Comparison of ENCODE assay signal across 8 mouse cellular contexts in the genomic region with DNA sequence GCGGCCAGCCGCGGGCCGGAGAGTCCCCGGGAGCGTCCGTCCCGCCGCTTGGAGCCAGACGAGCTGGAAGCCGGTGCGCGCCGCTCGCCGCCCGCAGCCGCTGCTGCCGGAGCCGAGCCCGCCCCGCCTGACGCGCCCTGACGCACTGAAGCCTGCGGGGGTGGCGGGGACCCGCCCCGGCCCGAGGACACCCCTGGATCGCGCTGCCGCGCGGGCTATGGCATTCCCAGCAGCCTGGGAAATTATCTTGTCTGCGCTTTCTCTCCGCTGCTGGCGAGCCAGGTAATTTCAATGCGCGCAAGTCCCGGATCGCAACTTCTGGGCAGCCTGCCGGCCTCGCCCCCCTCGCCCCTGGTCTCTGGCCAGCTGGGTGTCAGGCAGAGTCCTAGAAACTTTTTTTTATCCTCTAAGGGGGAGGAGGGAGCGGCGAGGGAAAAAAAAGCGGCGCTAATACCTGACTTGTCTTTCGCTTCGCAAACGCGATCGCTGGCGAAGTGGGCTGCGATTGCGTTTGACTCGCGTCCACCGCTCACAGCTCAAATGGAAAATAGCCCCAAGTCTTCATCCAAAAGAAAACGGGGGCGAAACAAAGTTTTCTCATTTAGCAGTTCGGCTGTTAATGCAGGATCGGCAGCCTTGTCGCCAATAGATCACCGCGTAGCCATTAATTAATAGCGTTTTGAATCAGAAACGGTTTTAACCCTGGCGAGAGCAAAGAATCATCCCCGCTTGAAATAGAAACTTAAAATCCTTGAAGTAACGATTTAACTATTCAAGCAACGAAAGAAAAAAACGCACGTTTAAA. TPM values are rescaled to one million over a fixed set of nuclear protein-coding genes. Genes with fewer than 3 reads are reported as not detected.
DNase-seq lines count a peak whose midpoint lies in the region; ATAC-seq and TF ChIP-seq lines count a peak whose summit lies in the region.

A gene (minus strand): TSS at position 343 of the 805 bp plus-strand sequence.

- WGBS in lung, embryonic 14.5 days: 1% methylated on average over 67 of the region's 75 CpGs
- whole genome bisulfite sequencing in embryonic facial prominence, embryonic 11.5 days: under 1% methylated on average over 66 of the region's 75 CpGs
- WGBS in heart, embryonic 16.5 days: under 1% methylated on average over 75 of the region's 75 CpGs
- under 1% methylated on average over 72 of the region's 75 CpGs for WGBS in limb, embryonic 13.5 days
- WGBS in neural tube, embryonic 13.5 days: under 1% methylated on average over 74 of the region's 75 CpGs
- 1% methylated on average over 75 of the region's 75 CpGs for WGBS in thymus, adult 2 months

- no peak for ATAC-seq in lung, embryonic 14.5 days (ENCODE audit: insufficient read depth)
- no peak for ATAC-seq in embryonic facial prominence, embryonic 11.5 days (replicated peaks; ENCODE audit: insufficient number of reproducible peaks, low FRiP score, low TSS enrichment, low read depth)
- peak; percentile 78 for ATAC-seq in heart, embryonic 16.5 days (replicated peaks; ENCODE audit: extremely low read depth, insufficient read depth, low FRiP score)
- peak; percentile 64; the same call in 1 of the 2 replicates for ATAC-seq in limb, embryonic 13.5 days (ENCODE audit: low FRiP score, low read depth)
- no peak for ATAC-seq in neural tube, embryonic 13.5 days (ENCODE audit: low read depth)

- H3K27ac ChIP-seq in lung, embryonic 14.5 days (ENCODE audit: low read depth): no peak within 1 kb of the TSS
- no peak within 1 kb of the TSS for H3K27ac ChIP-seq in embryonic facial prominence, embryonic 11.5 days (replicated peaks; ENCODE audit: low read depth, low read length)
- H3K27ac ChIP-seq in heart, embryonic 16.5 days (ENCODE audit: low read length): peak within 1 kb of the TSS; percentile 18; the same call in 1 of the 2 replicates
- peak within 1 kb of the TSS; percentile 48; the same call in 1 of the 2 replicates for H3K27ac ChIP-seq in limb, embryonic 13.5 days
- H3K27ac ChIP-seq in neural tube, embryonic 13.5 days (replicated peaks): no peak within 1 kb of the TSS
- H3K27ac ChIP-seq in thymus, adult 2 months (ENCODE audit: control insufficient read depth, insufficient read depth, low read length): no peak within 1 kb of the TSS

- peaks cover 31% of the 10 kb centered on the region for H3K9me3 ChIP-seq in lung, embryonic 14.5 days (ENCODE audit: low read depth, low read length)
- H3K9me3 ChIP-seq in embryonic facial prominence, embryonic 11.5 days (replicated peaks; ENCODE audit: control insufficient read depth, low read length): peaks cover 23% of the 10 kb centered on the region
- H3K9me3 ChIP-seq in heart, embryonic 16.5 days (replicated peaks; ENCODE audit: control insufficient read depth, low read length): peaks cover 31% of the 10 kb centered on the region
- peaks cover 33% of the 10 kb centered on the region for H3K9me3 ChIP-seq in limb, embryonic 13.5 days
- peaks cover 39% of the 10 kb centered on the region for H3K9me3 ChIP-seq in neural tube, embryonic 13.5 days

- peaks cover 47% of the 10 kb centered on the region for H3K27me3 ChIP-seq in lung, embryonic 14.5 days (ENCODE audit: insufficient read depth, low read length)
- peaks cover 18% of the 10 kb centered on the region for H3K27me3 ChIP-seq in embryonic facial prominence, embryonic 11.5 days (ENCODE audit: control insufficient read depth, insufficient read depth, low read length)
- peaks cover 39% of the 10 kb centered on the region for H3K27me3 ChIP-seq in heart, embryonic 16.5 days (ENCODE audit: control insufficient read depth, insufficient read depth, low read length)
- peaks cover 49% of the 10 kb centered on the region for H3K27me3 ChIP-seq in limb, embryonic 13.5 days
- peaks cover 84% of the 10 kb centered on the region for H3K27me3 ChIP-seq in neural tube, embryonic 13.5 days
- peaks cover 2% of the 10 kb centered on the region for H3K27me3 ChIP-seq in thymus, adult 2 months (ENCODE audit: control insufficient read depth, insufficient read depth, low read length)

- peak within 1 kb of the TSS; percentile 55 for H3K4me3 ChIP-seq in lung, embryonic 14.5 days (ENCODE audit: low read depth, low read length)
- peak within 1 kb of the TSS; percentile 46 for H3K4me3 ChIP-seq in embryonic facial prominence, embryonic 11.5 days (ENCODE audit: low read depth, low read length)
- peak within 1 kb of the TSS; percentile 71 for H3K4me3 ChIP-seq in heart, embryonic 16.5 days (ENCODE audit: low read length)
- H3K4me3 ChIP-seq in limb, embryonic 13.5 days: peak within 1 kb of the TSS; percentile 64
- peak within 1 kb of the TSS; percentile 47 for H3K4me3 ChIP-seq in neural tube, embryonic 13.5 days
- H3K4me3 ChIP-seq in thymus, adult 2 months (ENCODE audit: control insufficient read depth, insufficient read depth, low read length): no peak within 1 kb of the TSS

- TF ChIP-seq CTCF in lung, embryonic 14.5 days (IDR thresholded peaks at IDR 0.05; ENCODE audit: low read depth): no peak
- TF ChIP-seq CTCF in thymus, adult 2 months (IDR thresholded peaks at IDR 0.05; ENCODE audit: borderline replicate concordance, control insufficient read depth, extremely low read depth, insufficient read depth, low read length, poor library complexity): no peak

- TF ChIP-seq POLR2A in thymus, adult 2 months (IDR thresholded peaks at IDR 0.05; ENCODE audit: control insufficient read depth, extremely low read depth, insufficient read depth, low read length, poor library complexity): no peak

- no peaks in the 10 kb centered on the region for H3K4me1 ChIP-seq in lung, embryonic 14.5 days (ENCODE audit: insufficient read depth)
- no peaks in the 10 kb centered on the region for H3K4me1 ChIP-seq in embryonic facial prominence, embryonic 11.5 days (ENCODE audit: control insufficient read depth, insufficient read depth, low read length)
- no peaks in the 10 kb centered on the region for H3K4me1 ChIP-seq in heart, embryonic 16.5 days (ENCODE audit: control insufficient read depth, insufficient read depth, low read length)
- H3K4me1 ChIP-seq in limb, embryonic 13.5 days: no peaks in the 10 kb centered on the region
- no peaks in the 10 kb centered on the region; the same call in 1 of the 2 replicates for H3K4me1 ChIP-seq in neural tube, embryonic 13.5 days (replicated peaks)
- no peaks in the 10 kb centered on the region for H3K4me1 ChIP-seq in thymus, adult 2 months (replicated peaks; ENCODE audit: control insufficient read depth, insufficient read depth, low read length)

- H3K36me3 ChIP-seq in lung, embryonic 14.5 days (ENCODE audit: insufficient read depth): no peaks in the 10 kb centered on the region
- no peaks in the 10 kb centered on the region; the same call in 1 of the 2 replicates for H3K36me3 ChIP-seq in embryonic facial prominence, embryonic 11.5 days (replicated peaks; ENCODE audit: control insufficient read depth, insufficient read depth, low read depth, low read length)
- peaks cover 5% of the 10 kb centered on the region; the same call in 1 of the 2 replicates for H3K36me3 ChIP-seq in heart, embryonic 16.5 days (ENCODE audit: control insufficient read depth, insufficient read depth)
- H3K36me3 ChIP-seq in limb, embryonic 13.5 days: peaks cover 14% of the 10 kb centered on the region
- H3K36me3 ChIP-seq in neural tube, embryonic 13.5 days: peaks cover 12% of the 10 kb centered on the region; the same call in 1 of the 2 replicates
- no peaks in the 10 kb centered on the region for H3K36me3 ChIP-seq in thymus, adult 2 months (ENCODE audit: control insufficient read depth, insufficient read depth, low read length)

- H3K9ac ChIP-seq in lung, embryonic 14.5 days: peak within 1 kb of the TSS; percentile 36
- H3K9ac ChIP-seq in embryonic facial prominence, embryonic 11.5 days (replicated peaks; ENCODE audit: low read length): peak within 1 kb of the TSS; percentile 27; the same call in 1 of the 2 replicates
- peak within 1 kb of the TSS; percentile 65 for H3K9ac ChIP-seq in heart, embryonic 16.5 days (ENCODE audit: low read length)
- peak within 1 kb of the TSS; percentile 61 for H3K9ac ChIP-seq in limb, embryonic 13.5 days
- no peak within 1 kb of the TSS for H3K9ac ChIP-seq in neural tube, embryonic 13.5 days

- H3K4me2 ChIP-seq in lung, embryonic 14.5 days: peak within 1 kb of the TSS; percentile 79
- peak within 1 kb of the TSS; percentile 82 for H3K4me2 ChIP-seq in embryonic facial prominence, embryonic 11.5 days (ENCODE audit: low read depth, low read length)
- peak within 1 kb of the TSS; percentile 88 for H3K4me2 ChIP-seq in heart, embryonic 16.5 days (ENCODE audit: low read depth, low read length)
- H3K4me2 ChIP-seq in limb, embryonic 13.5 days (replicated peaks): peak within 1 kb of the TSS; percentile 75
- H3K4me2 ChIP-seq in neural tube, embryonic 13.5 days: peak within 1 kb of the TSS; percentile 63

- DNase-seq in lung, embryonic 14.5 days: peak; percentile 69
- DNase-seq in lung, postnatal 25 days (ENCODE audit: low spot score): no peak
- peak; percentile 60 for DNase-seq in embryonic facial prominence, embryonic 11.5 days (ENCODE audit: low spot score)
- DNase-seq in thymus, adult 2 months: no peak
- no peak for DNase-seq in layer of hippocampus, postnatal 36 days

RNA-seq across cellular contexts. Expression of the gene that starts here (rescaled TPM):
- 1.2 and 1.3 TPM in 2 replicates for polyA plus RNA-seq in lung, embryonic 14.5 days (2014; fragmentation: Nextera tagmentation; extraction: Ambion mirVana)
- 2.0 and 2.9 TPM in 2 replicates for polyA plus RNA-seq in embryonic facial prominence, embryonic 11.5 days (2014; fragmentation: Nextera tagmentation; extraction: Ambion mirVana)
- polyA plus RNA-seq in heart, embryonic 16.5 days (2015; fragmentation: Nextera tagmentation; extraction: Ambion mirVana): 1.9 TPM in 2 replicates
- 4.0 and 5.8 TPM in 2 replicates for polyA plus RNA-seq in limb, embryonic 13.5 days (2015; fragmentation: Nextera tagmentation; extraction: Ambion mirVana)
- polyA plus RNA-seq in neural tube, embryonic 13.5 days (2015; fragmentation: Nextera tagmentation; extraction: Ambion mirVana): 0.27 and 0.90 TPM in 2 replicates
- 0.10 and 0.15 TPM in 2 replicates for polyA plus RNA-seq in thymus, adult 2 months (2012; rRNA removed)
- total RNA-seq in layer of hippocampus, postnatal 36 days (2021): under 1 TPM; 0.15 TPM

Comparison
In these comparisons a context has a peak if more than half of its experiments do, and no peak if none do; other contexts are left out.
1. DNase-seq: peak in lung, embryonic 14.5 days (single experiment) and embryonic facial prominence, embryonic 11.5 days (single experiment); none in lung, postnatal 25 days (single experiment), thymus, adult 2 months (single experiment) and layer of hippocampus, postnatal 36 days (0 of 2).
2. ATAC-seq: peak in heart, embryonic 16.5 days (single experiment) and limb, embryonic 13.5 days (single experiment); none in lung, embryonic 14.5 days (single experiment), embryonic facial prominence, embryonic 11.5 days (single experiment) and neural tube, embryonic 13.5 days (single experiment).
3. H3K27ac ChIP-seq: peak in heart, embryonic 16.5 days (single experiment) and limb, embryonic 13.5 days (single experiment); none in lung, embryonic 14.5 days (single experiment), embryonic facial prominence, embryonic 11.5 days (single experiment), neural tube, embryonic 13.5 days (single experiment) and thymus, adult 2 months (single experiment).
4. Peak in every context shown above with its lines, with median percentiles within 50 percentile points of each other: H3K4me2 ChIP-seq.